Mouse (Mus musculus) embryo, embryonic 10.5 days (tissue): ENCODE measurements around the gene Cyp3a16.
"Not testable (repeated sequence)": the region's sequence is repeated elsewhere in the genome, so short reads cannot be mapped to it uniquely, and the experiment has no call there.

Experiments used
- DNase-seq: peaks from one replicate; pipeline ENCODE4 v3.0.0-alpha.2; 2015; ENCODE audit warnings: low spot score

The Cyp3a16 gene

DNA sequence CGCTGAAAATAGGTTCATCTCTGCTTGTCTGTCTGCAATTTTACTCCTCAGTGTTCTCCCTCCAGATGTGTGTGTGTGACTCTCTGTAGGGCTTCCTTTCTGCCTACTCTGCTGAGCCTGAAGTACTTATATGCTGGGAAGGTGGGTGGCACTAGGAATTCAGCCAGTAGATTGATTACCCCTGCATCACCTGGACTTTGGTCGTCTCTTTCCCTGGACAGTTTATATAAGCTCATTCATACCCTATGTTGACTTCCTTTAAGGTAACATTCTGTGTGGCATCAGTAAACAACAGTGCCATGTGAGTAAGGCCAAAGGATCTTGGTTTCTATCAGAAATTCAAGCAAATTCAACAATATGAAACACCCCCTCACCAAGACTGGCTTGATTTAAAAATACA lies at the start of gene Cyp3a16:
Gene Cyp3a16, minus strand, starts transcription at position 101 of the 400 bp plus-strand sequence.
- DNase-seq = not testable (repeated sequence)

DNA sequence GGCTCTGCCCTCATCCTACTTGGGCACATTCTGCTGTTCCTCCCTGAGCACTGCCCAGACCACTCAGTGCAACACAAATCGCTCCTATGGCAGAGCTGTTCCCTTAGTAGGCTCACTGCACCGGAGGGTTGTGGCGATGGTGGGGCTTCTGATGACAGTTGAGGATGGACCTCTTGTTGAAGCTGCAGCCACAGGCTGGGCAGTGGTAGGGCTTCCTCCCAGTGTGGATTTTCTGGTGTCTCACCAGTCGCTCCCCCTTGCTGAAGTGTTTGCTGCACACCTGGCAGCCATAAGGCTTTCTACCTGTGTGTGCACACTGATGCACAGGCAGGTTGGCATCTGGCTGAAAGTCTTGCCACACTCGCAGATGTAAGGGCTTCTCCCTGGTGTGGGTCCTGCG lies 20.8 kb upstream of the Cyp3a16 start:
- no peak for DNase-seq

DNA sequence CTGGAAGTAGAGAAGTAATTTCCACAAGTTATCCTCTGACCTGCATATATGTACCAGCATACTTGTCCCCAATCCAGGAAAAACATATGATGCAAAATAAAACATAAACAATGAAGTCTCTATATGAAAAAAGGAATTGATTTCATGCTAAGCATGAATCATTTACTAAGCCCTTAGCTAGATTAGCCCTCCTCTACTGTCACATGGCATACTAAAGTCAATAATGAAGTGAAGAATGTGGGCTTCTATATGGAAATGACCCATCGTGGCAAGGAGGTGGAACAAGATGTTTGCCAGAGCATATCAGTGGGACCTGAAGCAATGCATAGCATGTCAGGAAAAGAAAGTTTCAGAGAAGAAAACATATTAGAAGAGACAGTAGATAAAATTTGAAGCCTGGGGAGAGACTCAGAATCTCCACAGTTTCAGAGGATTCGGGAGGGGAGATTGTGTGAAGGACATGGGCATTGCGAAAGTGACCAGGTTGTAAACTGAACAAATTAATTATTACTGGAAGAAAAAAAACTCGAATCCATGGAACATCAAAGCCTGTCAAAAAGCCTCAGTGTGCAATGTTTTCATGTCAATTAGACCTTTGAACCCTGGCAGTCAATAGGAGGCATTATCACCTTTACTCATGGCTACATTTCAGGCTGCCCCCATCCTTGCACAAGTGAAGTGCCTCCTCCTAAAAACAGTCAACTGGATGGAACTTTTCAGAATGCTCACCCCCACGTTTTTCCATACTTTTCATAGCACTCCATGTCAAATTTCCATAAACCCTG lies 5.0 kb downstream of the Cyp3a16 start:
- no peak for DNase-seq

DNA sequence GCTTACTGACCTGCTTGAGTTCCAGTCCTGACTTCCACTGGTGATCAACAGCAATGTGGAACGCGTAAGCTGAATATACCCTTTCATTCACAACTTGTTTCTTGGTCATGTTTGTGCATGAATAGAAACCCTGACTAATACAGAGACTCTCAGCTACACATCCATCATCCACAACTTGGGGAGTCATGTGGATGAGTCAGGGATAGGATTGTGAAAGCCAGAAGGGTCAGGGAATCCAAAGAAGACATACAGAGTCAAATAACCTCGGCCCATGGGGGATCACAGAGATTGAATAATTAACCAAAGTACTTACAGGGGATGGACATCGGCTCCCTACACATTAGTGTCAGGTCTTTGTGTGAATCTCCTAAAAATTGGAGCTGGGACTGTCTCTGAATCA lies 7.2 kb downstream of the Cyp3a16 start:
- no peak for DNase-seq

DNA sequence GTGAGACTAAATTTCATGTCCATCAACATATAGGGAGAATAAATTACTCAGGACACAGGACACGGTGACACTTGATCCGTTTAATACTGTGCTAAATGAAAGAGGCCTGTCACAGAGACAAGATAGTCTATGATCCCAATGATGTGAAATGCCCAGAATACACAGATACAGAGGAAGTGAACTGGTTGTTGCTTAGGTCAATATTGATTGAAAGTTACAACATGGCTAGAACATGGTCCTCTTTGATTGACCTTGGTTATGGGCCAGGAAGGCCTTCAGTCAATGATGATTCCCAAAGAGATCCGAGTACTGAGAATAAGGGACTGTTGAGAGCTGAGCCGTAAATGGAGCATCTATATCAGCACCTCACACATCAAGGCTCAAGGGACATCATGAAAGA lies 15.1 kb downstream of the Cyp3a16 start:
- DNase-seq = no peak

DNA sequence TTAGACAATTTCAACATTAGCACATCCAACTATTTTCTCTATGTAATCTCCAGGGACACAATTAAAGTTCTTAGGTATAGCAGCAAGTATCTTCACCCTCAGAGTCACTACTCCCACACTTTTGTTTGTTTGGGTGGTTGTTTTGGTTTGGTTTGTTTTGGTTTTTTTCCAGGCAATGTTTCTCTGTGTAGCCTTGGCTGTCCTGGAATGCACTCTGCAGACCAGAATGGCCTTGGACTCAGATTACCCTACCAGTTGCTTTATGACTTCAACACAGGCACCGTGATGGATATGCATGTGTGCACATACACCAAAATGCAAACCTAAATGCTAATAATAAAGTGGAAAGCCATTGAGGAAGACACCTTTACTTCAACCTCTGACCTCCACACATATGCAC lies 35.8 kb downstream of the Cyp3a16 start:
- no peak for DNase-seq

DNA sequence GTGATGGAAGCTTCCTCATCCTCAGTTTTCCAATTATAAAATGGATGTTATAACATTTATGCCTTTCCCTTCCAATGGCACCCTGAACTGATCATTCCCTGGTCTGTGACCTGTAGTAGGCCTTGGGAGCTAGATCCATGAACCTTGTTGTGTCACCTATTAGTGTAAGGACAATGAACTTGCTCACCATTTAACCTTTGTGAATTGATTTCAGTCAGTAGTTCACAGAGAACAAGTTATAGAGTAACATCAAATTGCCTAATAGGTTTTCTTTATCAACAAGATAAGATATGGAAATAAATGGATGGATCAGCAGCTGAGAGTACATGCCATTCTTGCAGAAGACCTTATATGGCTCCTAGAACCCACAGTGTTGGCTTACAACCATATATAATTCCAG lies 38.5 kb downstream of the Cyp3a16 start:
- DNase-seq = no peak

DNA sequence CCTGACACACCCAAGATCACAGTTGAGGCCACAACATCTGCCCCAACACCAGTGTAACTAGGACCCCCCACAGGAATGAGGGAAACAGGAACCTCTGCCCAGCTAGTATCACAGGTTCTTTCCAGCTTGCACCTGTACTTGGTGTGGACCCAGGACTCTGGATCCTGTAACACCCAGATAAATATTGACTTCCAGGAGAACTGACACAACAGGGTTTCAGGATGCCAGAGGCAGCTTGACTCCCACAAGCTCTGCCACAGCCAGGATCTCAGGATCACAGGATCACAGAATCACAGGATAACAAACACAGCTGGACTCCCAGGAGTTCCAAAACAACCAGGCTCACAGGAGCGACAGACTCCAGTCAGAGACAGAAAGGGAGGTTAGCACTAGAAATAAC lies 47.2 kb downstream of the Cyp3a16 start:
- DNase-seq = no peak

DNA sequence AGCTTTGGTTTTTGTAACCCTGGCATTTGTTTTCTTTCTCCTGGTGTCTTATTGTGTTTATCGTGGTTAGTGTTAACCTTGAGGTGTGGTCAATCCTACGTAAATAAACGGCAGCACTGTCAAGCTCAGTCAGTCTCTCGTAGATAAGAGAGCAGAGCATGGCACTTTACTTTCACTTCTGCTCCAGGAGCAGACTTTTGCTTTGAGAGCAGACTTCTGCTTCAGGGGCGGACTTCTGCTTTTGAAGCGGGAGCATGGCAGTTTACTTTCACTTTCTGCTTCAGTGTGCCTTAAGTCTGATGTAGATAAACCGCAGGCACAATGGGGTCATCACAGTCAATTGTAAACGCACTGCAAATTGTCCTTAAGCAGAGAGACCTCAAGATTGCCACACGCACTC lies 54.1 kb downstream of the Cyp3a16 start:
- not testable (repeated sequence) for DNase-seq
